In the genomic region with DNA sequence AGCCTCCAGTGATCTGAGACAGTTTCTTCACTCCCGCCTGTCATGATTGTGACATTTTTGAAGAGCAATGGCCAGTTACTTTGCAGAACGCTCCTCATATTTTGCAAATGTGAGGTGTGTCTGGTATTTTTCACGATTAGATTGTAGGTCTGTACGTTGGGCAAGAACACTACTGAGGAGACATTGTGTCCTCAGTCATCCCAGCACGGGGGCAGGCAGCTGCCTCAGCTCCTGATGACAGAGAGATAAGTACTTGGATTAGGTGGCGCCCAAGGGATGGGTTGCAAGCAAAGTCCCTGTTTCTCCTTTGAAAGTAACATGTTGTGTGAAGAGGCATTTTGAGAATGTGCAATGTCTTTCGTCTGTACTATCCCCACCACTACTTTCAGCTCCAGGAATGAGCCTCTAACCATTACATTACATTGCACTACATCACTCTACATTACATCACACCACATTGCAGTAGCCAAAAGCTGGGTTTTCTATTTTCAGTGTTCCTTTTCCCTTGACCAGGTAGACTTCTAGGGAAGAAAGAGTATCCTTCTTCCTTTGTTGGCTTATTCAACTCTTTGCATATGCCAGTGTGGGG, we compare ENCODE assay signal across 25 mouse cellular contexts. TPM values are rescaled to one million over a fixed set of nuclear protein-coding genes. Genes with fewer than 3 reads are reported as not detected.
A peak's percentile ranks its signal among the peaks of the same experiment; 100 is the strongest.
DNase-seq lines count a peak whose midpoint lies in the region; ATAC-seq lines count a peak whose summit lies in the region.
"Had no signal": no experiment of that assay in that cellular context is flagged by ENCODE, and none has a peak within 500 bp of the region (broad histone marks: within the 10 kb centered on the region; RNA-seq: fewer than 3 reads in every experiment).

No protein-coding gene starts in this region.

- no peak overlapping the region for H3K4me3 ChIP-seq in heart, embryonic 12.5 days
- H3K4me3 ChIP-seq in liver, embryonic 16.5 days (ENCODE audit: low read depth, low read length), result no peak overlapping the region
- no peak overlapping the region for H3K4me3 ChIP-seq in limb, embryonic 10.5 days
- no peak overlapping the region for H3K4me3 ChIP-seq in neural tube, embryonic 15.5 days (replicated peaks)
- H3K4me3 ChIP-seq: embryonic facial prominence, embryonic 13.5 days; forebrain, embryonic 13.5 days; hindbrain, embryonic 15.5 days; layer of hippocampus, adult 2 months; limb, embryonic 13.5 days; midbrain, embryonic 12.5 days had no signal

- H3K4me2 ChIP-seq in heart, embryonic 12.5 days, result no peak overlapping the region
- H3K4me2 ChIP-seq in liver, embryonic 16.5 days (ENCODE audit: low read depth, low read length), result peak overlapping the region; percentile 61
- no peak overlapping the region for H3K4me2 ChIP-seq in neural tube, embryonic 15.5 days
- H3K4me2 ChIP-seq: embryonic facial prominence, embryonic 13.5 days; forebrain, embryonic 13.5 days; hindbrain, embryonic 15.5 days; limb, embryonic 13.5 days; midbrain, embryonic 12.5 days had no signal

- H3K9me3 ChIP-seq in heart, embryonic 12.5 days (replicated peaks), result no peaks in the 10 kb centered on the region
- no peaks in the 10 kb centered on the region for H3K9me3 ChIP-seq in liver, embryonic 16.5 days (replicated peaks; ENCODE audit: control insufficient read depth, low read length)
- H3K9me3 ChIP-seq in limb, embryonic 10.5 days (replicated peaks), result no peaks in the 10 kb centered on the region
- no peaks in the 10 kb centered on the region for H3K9me3 ChIP-seq in neural tube, embryonic 15.5 days (replicated peaks)
- H3K9me3 ChIP-seq: forebrain, embryonic 13.5 days; hindbrain, embryonic 15.5 days; limb, embryonic 13.5 days; midbrain, embryonic 12.5 days had no signal

- ATAC-seq in heart, embryonic 12.5 days (ENCODE audit: insufficient number of reproducible peaks, low FRiP score), result no peak
- ATAC-seq in liver, embryonic 16.5 days (ENCODE audit: low read depth), result peak; percentile 74
- ATAC-seq in neural tube, embryonic 15.5 days (ENCODE audit: low FRiP score), result no peak
- ATAC-seq: activated CD4-positive, CD25-positive, alpha-beta regulatory T cell, adult 4 months; forebrain, embryonic 13.5 days; intestine, postnatal 0 days had no signal

- peaks cover 34% of the 10 kb centered on the region for H3K4me1 ChIP-seq in heart, embryonic 12.5 days (replicated peaks)
- peaks cover 45% of the 10 kb centered on the region for H3K4me1 ChIP-seq in liver, embryonic 16.5 days (ENCODE audit: control insufficient read depth, low read depth, low read length)
- 0 out of 2 replicates have a peak, but pooled peaks cover 3% of the 10 kb centered on the region for H3K4me1 ChIP-seq in limb, embryonic 10.5 days
- H3K4me1 ChIP-seq in neural tube, embryonic 15.5 days, result no peaks in the 10 kb centered on the region
- H3K4me1 ChIP-seq: embryonic facial prominence, embryonic 13.5 days; forebrain, embryonic 13.5 days; hindbrain, embryonic 15.5 days; midbrain, embryonic 12.5 days had no signal

- intact Hi-C loops in heart, postnatal 10 days (cut with DNase I), result loop anchor here (5.0 kb wide), 2 partner anchors 112 to 127 kb away; partner anchors contain the start of gene Vamp8

- no peaks in the 10 kb centered on the region for H3K27me3 ChIP-seq in heart, embryonic 12.5 days (replicated peaks)
- H3K27me3 ChIP-seq in liver, embryonic 16.5 days (ENCODE audit: control insufficient read depth, insufficient read depth, low read depth, low read length), result no peaks in the 10 kb centered on the region
- H3K27me3 ChIP-seq in limb, embryonic 10.5 days (ENCODE audit: low read depth, poor library complexity, severe bottlenecking), result no peaks in the 10 kb centered on the region
- no peaks in the 10 kb centered on the region for H3K27me3 ChIP-seq in neural tube, embryonic 15.5 days (replicated peaks)
- H3K27me3 ChIP-seq: embryonic facial prominence, embryonic 13.5 days; forebrain, embryonic 13.5 days; hindbrain, embryonic 15.5 days; limb, embryonic 13.5 days; midbrain, embryonic 12.5 days had no signal

- 27% methylated on average over 7 of the region's 7 CpGs for WGBS in heart, embryonic 12.5 days
- 28% methylated on average over 7 of the region's 7 CpGs for WGBS in liver, embryonic 16.5 days (ENCODE audit: insufficient replicate concordance)
- 75% methylated on average over 7 of the region's 7 CpGs for WGBS in limb, embryonic 10.5 days
- WGBS in neural tube, embryonic 15.5 days, result 81% methylated on average over 7 of the region's 7 CpGs

- no peaks in the 10 kb centered on the region for H3K36me3 ChIP-seq in heart, embryonic 12.5 days
- H3K36me3 ChIP-seq in liver, embryonic 16.5 days (ENCODE audit: control insufficient read depth, insufficient read depth), result no peaks in the 10 kb centered on the region
- no peaks in the 10 kb centered on the region for H3K36me3 ChIP-seq in limb, embryonic 10.5 days
- no peaks in the 10 kb centered on the region for H3K36me3 ChIP-seq in neural tube, embryonic 15.5 days
- H3K36me3 ChIP-seq: embryonic facial prominence, embryonic 13.5 days; hindbrain, embryonic 15.5 days; limb, embryonic 13.5 days; midbrain, embryonic 12.5 days had no signal

- H3K27ac ChIP-seq in heart, embryonic 12.5 days (ENCODE audit: poor library complexity, severe bottlenecking), result 0 out of 2 replicates have a peak overlapping the region, but pooled peaks have one; percentile 10
- H3K27ac ChIP-seq in liver, embryonic 16.5 days (ENCODE audit: low read length), result peak overlapping the region; percentile 94
- no peak overlapping the region for H3K27ac ChIP-seq in limb, embryonic 10.5 days
- H3K27ac ChIP-seq in neural tube, embryonic 15.5 days (replicated peaks), result no peak overlapping the region
- H3K27ac ChIP-seq: embryonic facial prominence, embryonic 13.5 days; forebrain, embryonic 13.5 days; hindbrain, embryonic 15.5 days; kidney, postnatal 0 days; layer of hippocampus, adult 2 months; limb, embryonic 13.5 days; midbrain, embryonic 12.5 days had no signal

- DNase-seq in heart, postnatal 10 days, result no peak
- peak; percentile 24 for DNase-seq in MN1 (ENCODE audit: low spot score)
- peak; percentile 39 for DNase-seq in fat pad, adult 2 months (ENCODE audit: extremely low read depth, low read depth, low spot score)
- DNase-seq in limb, embryonic 10.5 days (ENCODE audit: low spot score), result no peak
- no peak for DNase-seq in adipocyte (ENCODE audit: low spot score)
- DNase-seq: adrenal gland, postnatal 25 days; cerebellum, adult 9-11 months; lung, postnatal 14 days; right cerebral cortex, postnatal 4 days; thymus, adult 2 months had no signal

- no peak overlapping the region for H3K9ac ChIP-seq in heart, embryonic 12.5 days
- H3K9ac ChIP-seq in liver, embryonic 16.5 days (ENCODE audit: low read depth, low read length), result peak overlapping the region; percentile 59
- H3K9ac ChIP-seq in neural tube, embryonic 15.5 days (replicated peaks), result no peak overlapping the region
- H3K9ac ChIP-seq: embryonic facial prominence, embryonic 13.5 days; forebrain, embryonic 13.5 days; hindbrain, embryonic 15.5 days; limb, embryonic 13.5 days; midbrain, embryonic 12.5 days had no signal

RNA-seq across cellular contexts. Expression of gene Sftpb, which starts 23.9 kb away (rescaled TPM):
- not detected in 2 replicates for polyA plus RNA-seq in heart, embryonic 12.5 days (2016; fragmentation: Nextera tagmentation; extraction: Ambion mirVana)
- not detected for total RNA-seq in heart, postnatal 10 days (2021)
- not detected in 2 replicates for polyA plus RNA-seq in liver, embryonic 16.5 days (2015; fragmentation: Nextera tagmentation; extraction: Ambion mirVana)
- not detected in 2 replicates for polyA plus RNA-seq in limb, embryonic 10.5 days (2016; fragmentation: Nextera tagmentation; extraction: Ambion mirVana)
- 0.13 and 0.40 TPM in 2 replicates for polyA plus RNA-seq in neural tube, embryonic 15.5 days (2015; fragmentation: Nextera tagmentation; extraction: Ambion mirVana)
- total RNA-seq: adrenal gland, postnatal 25 days; CH12.LX; granulocyte monocyte progenitor cell, adult 5-6 weeks; layer of hippocampus, adult 2 months; neutrophil, adult 5-6 weeks had no signal
- polyA plus RNA-seq: activated CD4-positive, CD25-positive, alpha-beta regulatory T cell, adult 4 months; forebrain, embryonic 13.5 days; kidney, postnatal 0 days; limb, embryonic 13.5 days; midbrain, embryonic 12.5 days had no signal

RNA-seq across cellular contexts. Expression of gene Atoh8, which starts 45.1 kb away (rescaled TPM):
- 14.1 and 14.9 TPM in 2 replicates for polyA plus RNA-seq in heart, embryonic 12.5 days (2016; fragmentation: Nextera tagmentation; extraction: Ambion mirVana)
- 1 to 10 TPM; 8.6 TPM for total RNA-seq in heart, postnatal 10 days (2021)
- polyA plus RNA-seq in liver, embryonic 16.5 days (2015; fragmentation: Nextera tagmentation; extraction: Ambion mirVana), result 0.90 and 0.92 TPM in 2 replicates
- 24.9 and 28.0 TPM in 2 replicates for polyA plus RNA-seq in limb, embryonic 10.5 days (2016; fragmentation: Nextera tagmentation; extraction: Ambion mirVana)
- polyA plus RNA-seq in neural tube, embryonic 15.5 days (2015; fragmentation: Nextera tagmentation; extraction: Ambion mirVana), result 3.1 and 5.1 TPM in 2 replicates
- total RNA-seq: granulocyte monocyte progenitor cell, adult 5-6 weeks; neutrophil, adult 5-6 weeks had no signal
- polyA plus RNA-seq: activated CD4-positive, CD25-positive, alpha-beta regulatory T cell, adult 4 months had no signal

Comparison
In these comparisons a context has a peak if more than half of its experiments do, and no peak if none do; other contexts are left out.
1. H3K27ac ChIP-seq: peak in heart, embryonic 12.5 days (single experiment) and liver, embryonic 16.5 days (single experiment); none in limb, embryonic 10.5 days (single experiment) and neural tube, embryonic 15.5 days (single experiment).
2. DNase-seq: peak in MN1 (single experiment) and fat pad, adult 2 months (single experiment); none in heart, postnatal 10 days (0 of 2), limb, embryonic 10.5 days (single experiment) and adipocyte (single experiment).